Mouse (Mus musculus): ENCODE data around the gene Tnfsf13.

- TF ChIP-seq CTCF (IDR thresholded peaks at IDR 0.05; ENCODE audit: low read depth, low read length) (no peak), POLR2A (IDR thresholded peaks at IDR 0.05; ENCODE audit: extremely low read depth, insufficient read depth, low read length) (no peak)
Measured at GRCm38 (mm10) chr11:69689891-69690290, 4.3 kb upstream of the Tnfsf13 start.

Data from liver, adult 2 months (tissue).